In the genomic region with DNA sequence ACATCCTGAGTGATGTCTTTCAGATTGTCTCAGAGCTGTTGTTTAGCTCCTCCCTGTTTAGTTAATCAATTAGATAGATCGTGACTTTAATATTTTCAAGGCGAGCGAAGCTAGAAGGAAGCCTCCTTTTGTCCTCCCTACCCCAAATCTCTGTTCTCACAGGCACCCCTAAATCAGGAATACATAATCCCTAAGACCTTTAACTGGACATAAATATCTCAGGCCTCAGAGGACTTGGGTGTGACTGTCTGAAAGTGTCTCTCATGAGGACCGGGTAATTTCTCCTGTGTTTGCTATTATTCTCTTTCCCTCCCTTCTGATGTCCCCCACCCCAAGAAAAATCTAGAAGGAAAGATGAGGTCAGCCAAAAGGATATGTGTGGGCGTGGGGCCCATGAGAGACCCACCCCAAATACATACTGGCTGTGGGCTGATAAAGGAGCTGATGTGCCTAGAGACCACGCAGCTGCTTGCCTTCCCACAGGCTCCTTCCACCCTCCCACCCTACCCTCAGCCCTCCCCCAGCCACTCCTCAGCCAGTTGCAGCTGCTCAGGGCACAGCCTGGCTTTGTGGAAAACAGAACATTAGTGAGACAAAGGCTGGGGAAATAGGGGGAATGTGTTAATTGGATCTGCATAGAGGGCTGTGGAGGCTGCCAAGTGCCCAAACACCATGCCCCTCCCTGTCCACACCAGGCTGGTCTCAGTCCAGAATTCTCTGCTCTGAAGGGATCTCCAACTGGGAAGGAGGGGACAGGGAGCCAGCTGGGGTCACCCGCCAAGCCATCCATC, we compare ENCODE assay signal across 8 mouse cellular contexts.
DNase-seq lines count a peak whose midpoint lies in the region; ATAC-seq and TF ChIP-seq lines count a peak whose summit lies in the region.

No protein-coding gene starts in this region.

- 0 out of 2 replicates have a peak, but pooled peaks cover 4% of the 10 kb centered on the region for H3K9me3 ChIP-seq in hindbrain, embryonic 10.5 days
- H3K9me3 ChIP-seq in midbrain, postnatal 0 days (ENCODE audit: low read length) = no peaks in the 10 kb centered on the region

- no peak overlapping the region for H3K9ac ChIP-seq in heart, adult 2 months (ENCODE audit: low read depth, low read length)
- H3K9ac ChIP-seq in midbrain, postnatal 0 days (replicated peaks; ENCODE audit: low read length, poor library complexity, severe bottlenecking) = no peak overlapping the region; the same call in 1 of the 2 replicates

- no peaks in the 10 kb centered on the region for H3K36me3 ChIP-seq in heart, adult 2 months (ENCODE audit: control insufficient read depth, insufficient read depth, low read length)
- H3K36me3 ChIP-seq in hindbrain, embryonic 10.5 days = no peaks in the 10 kb centered on the region
- no peaks in the 10 kb centered on the region for H3K36me3 ChIP-seq in midbrain, postnatal 0 days (ENCODE audit: insufficient read depth, low read length)

- no peaks in the 10 kb centered on the region for H3K79me2 ChIP-seq in heart, adult 2 months (replicated peaks; ENCODE audit: control insufficient read depth, insufficient read depth, low read length)

- TF ChIP-seq POLR2A in heart, adult 2 months (IDR thresholded peaks at IDR 0.05; ENCODE audit: insufficient read depth, low read depth, low read length) = no peak

- H3K27me3 ChIP-seq in heart, adult 2 months (ENCODE audit: control insufficient read depth, insufficient read depth, low read length) = no peaks in the 10 kb centered on the region
- H3K27me3 ChIP-seq in hindbrain, embryonic 10.5 days (ENCODE audit: insufficient read depth, poor library complexity, severe bottlenecking) = no peaks in the 10 kb centered on the region
- no peaks in the 10 kb centered on the region for H3K27me3 ChIP-seq in midbrain, postnatal 0 days (ENCODE audit: insufficient read depth, low read length)

- peak; percentile 75 for ATAC-seq in midbrain, postnatal 0 days (ENCODE audit: low FRiP score)
- ATAC-seq in megakaryocyte-erythroid progenitor cell, adult 5-6 weeks (replicated peaks; ENCODE audit: low FRiP score, low TSS enrichment, poor library complexity, severe bottlenecking) = no peak

- H3K4me1 ChIP-seq in heart, adult 2 months (ENCODE audit: control insufficient read depth, insufficient read depth, low read length) = no peaks in the 10 kb centered on the region
- H3K4me1 ChIP-seq in hindbrain, embryonic 10.5 days (replicated peaks) = peaks cover 15% of the 10 kb centered on the region
- no peaks in the 10 kb centered on the region for H3K4me1 ChIP-seq in midbrain, postnatal 0 days (ENCODE audit: insufficient read depth, low read length)

- TF ChIP-seq CTCF in heart, adult 2 months (IDR thresholded peaks at IDR 0.05) = no peak
- TF ChIP-seq CTCF in midbrain, postnatal 0 days (IDR thresholded peaks at IDR 0.05) = no peak

- DNase-seq in heart, postnatal 14 days = peak; percentile 8 to 19
- no peak for DNase-seq in heart, adult 2 months
- peak; percentile 83 for DNase-seq in brain, adult 2 months (ENCODE audit: low read depth, low spot score)
- peak; percentile 44 for DNase-seq in hindbrain, embryonic 10.5 days (ENCODE audit: low spot score)
- DNase-seq in midbrain, postnatal 0 days (ENCODE audit: low spot score) = peak; percentile 85
- no peak for DNase-seq in cerebellum, adult 18-20 months
- DNase-seq in left cerebral cortex, adult 18-20 months (ENCODE audit: low spot score in 2 of 2) = no peak

- WGBS in heart, adult 2 months = 60% methylated on average over 7 of the region's 7 CpGs
- 61% methylated on average over 7 of the region's 7 CpGs for WGBS in hindbrain, embryonic 10.5 days
- 58% methylated on average over 7 of the region's 7 CpGs for WGBS in midbrain, postnatal 0 days

- intact Hi-C loops in heart, postnatal 14 days (cut with DNase I) = no loop called here
- intact Hi-C loops in heart, adult 2 months (cut with DNase I) = no loop called here

- H3K4me3 ChIP-seq in heart, adult 2 months = no peak overlapping the region
- H3K4me3 ChIP-seq in hindbrain, embryonic 10.5 days = no peak overlapping the region
- no peak overlapping the region for H3K4me3 ChIP-seq in midbrain, postnatal 0 days (ENCODE audit: low read depth, low read length)

- no peak for TF ChIP-seq EP300 in heart, adult 2 months (IDR thresholded peaks at IDR 0.05; ENCODE audit: insufficient read depth, low read depth, low read length)

- H3K27ac ChIP-seq in heart, adult 2 months = no peak overlapping the region
- H3K27ac ChIP-seq in hindbrain, embryonic 10.5 days = peak overlapping the region; percentile 80
- H3K27ac ChIP-seq in midbrain, postnatal 0 days (ENCODE audit: low read depth, low read length) = no peak overlapping the region

- H3K4me2 ChIP-seq in midbrain, postnatal 0 days (ENCODE audit: low read depth, low read length, poor library complexity, severe bottlenecking) = no peak overlapping the region

Comparison
In these comparisons a context has a peak if more than half of its experiments do, and no peak if none do; other contexts are left out.
1. DNase-seq: peak in heart, postnatal 14 days (2 of 2), brain, adult 2 months (single experiment), hindbrain, embryonic 10.5 days (single experiment) and midbrain, postnatal 0 days (single experiment); none in heart, adult 2 months (0 of 2), cerebellum, adult 18-20 months (0 of 2) and left cerebral cortex, adult 18-20 months (0 of 2).